Mouse (Mus musculus): Measurements from ENCODE around the gene Dhtkd1. TPM values are rescaled to one million over a fixed set of nuclear protein-coding genes. Genes with fewer than 3 reads are reported as not detected.

Gene Dhtkd1
- total and polyA plus RNA-seq, 3 experiments: 3.6 to 6.8 (median 4.5) TPM

DNA sequence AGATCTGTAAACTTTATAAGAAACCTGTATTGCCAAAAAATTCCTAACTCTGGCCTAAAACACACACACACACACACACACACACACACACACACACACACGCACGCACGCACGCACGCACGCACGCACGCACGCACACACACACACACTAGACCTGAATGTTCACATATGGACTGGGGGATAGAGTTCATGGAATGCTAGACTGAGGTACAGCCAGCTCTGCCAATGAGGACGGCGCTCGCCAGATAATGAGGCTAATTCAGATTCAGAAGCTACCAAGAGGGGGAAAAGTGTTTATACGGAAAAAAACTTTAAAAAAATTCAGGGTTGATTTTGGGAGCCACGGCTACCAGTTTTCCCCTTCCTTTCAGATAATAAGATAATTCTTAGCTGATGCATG, 2.7 kb downstream of the Dhtkd1 start:
- no peak for DNase-seq
- Histone ChIP-seq H3K9ac (ENCODE audit: low read depth, low read length) (no peak overlapping the region), H3K27ac (no peak overlapping the region), H3K36me3 (ENCODE audit: control insufficient read depth, insufficient read depth, low read length) (no peaks in the 10 kb centered on the region), H3K27me3 (ENCODE audit: control insufficient read depth, insufficient read depth, low read length) (no peaks in the 10 kb centered on the region), H3K4me3 (no peak overlapping the region), H3K4me1 (ENCODE audit: control insufficient read depth, insufficient read depth, low read length) (no peaks in the 10 kb centered on the region), H3K79me2 (replicated peaks; ENCODE audit: control insufficient read depth, insufficient read depth, low read length) (no peaks in the 10 kb centered on the region)
- intact Hi-C loops (cut with DNase I): no loop called here
- no peak for TF ChIP-seq POLR2A (IDR thresholded peaks at IDR 0.05; ENCODE audit: insufficient read depth, low read depth, low read length)
- no peak for TF ChIP-seq EP300 (IDR thresholded peaks at IDR 0.05; ENCODE audit: insufficient read depth, low read depth, low read length)
- no peak for TF ChIP-seq CTCF (IDR thresholded peaks at IDR 0.05)
- 89% methylated on average over 14 of the region's 14 CpGs for WGBS

DNA sequence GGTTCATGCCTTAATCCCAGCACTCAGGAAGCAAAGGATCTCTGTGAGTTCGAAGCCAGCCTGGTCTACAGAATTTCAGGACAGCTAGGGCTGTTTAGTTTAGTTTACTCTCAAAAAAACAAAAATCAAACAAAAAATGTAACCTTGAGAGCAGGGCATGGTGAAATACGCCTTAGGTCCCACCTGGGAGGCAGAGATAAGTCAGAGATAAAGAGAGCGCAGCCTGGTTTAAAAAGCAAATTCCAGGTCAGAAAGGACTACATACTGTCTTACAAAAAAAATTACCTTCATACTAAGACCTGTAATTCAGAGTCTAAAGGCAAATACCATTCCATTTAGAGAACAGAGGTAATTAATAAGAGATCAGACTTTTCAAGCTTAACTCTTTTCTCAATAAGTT, 3.3 kb downstream of the Dhtkd1 start:
- H3K27me3 ChIP-seq (ENCODE audit: control insufficient read depth, insufficient read depth, low read length): no peaks in the 10 kb centered on the region
- intact Hi-C loops (cut with DNase I): no loop called here
- TF ChIP-seq EP300 (IDR thresholded peaks at IDR 0.05; ENCODE audit: insufficient read depth, low read depth, low read length): no peak
- H3K4me3 ChIP-seq: no peak overlapping the region
- H3K27ac ChIP-seq: no peak overlapping the region
- H3K79me2 ChIP-seq (replicated peaks; ENCODE audit: control insufficient read depth, insufficient read depth, low read length): no peaks in the 10 kb centered on the region
- no peaks in the 10 kb centered on the region for H3K4me1 ChIP-seq (ENCODE audit: control insufficient read depth, insufficient read depth, low read length)
- no peaks in the 10 kb centered on the region for H3K36me3 ChIP-seq (ENCODE audit: control insufficient read depth, insufficient read depth, low read length)
- WGBS: 84% methylated on average over 3 of the region's 3 CpGs
- DNase-seq: no peak
- no peak overlapping the region for H3K9ac ChIP-seq (ENCODE audit: low read depth, low read length)

DNA sequence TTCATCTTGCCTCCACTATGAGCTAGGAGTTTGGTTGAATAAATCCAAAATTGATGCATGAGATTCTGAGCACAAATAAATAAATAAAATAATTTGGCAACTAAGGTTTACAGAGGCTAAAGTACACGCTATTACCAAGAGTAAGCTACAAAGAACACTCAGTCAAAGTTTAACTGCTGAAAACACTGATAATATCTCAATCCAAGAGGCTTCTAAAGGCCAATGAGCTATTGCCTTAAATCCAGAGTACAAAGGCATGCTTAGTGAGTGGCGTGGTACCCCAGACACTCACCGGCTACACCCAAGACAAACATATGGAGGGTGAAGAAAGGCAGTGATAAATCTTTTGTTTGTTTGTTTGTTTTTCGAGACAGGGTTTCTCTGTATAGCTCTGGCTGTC, 6.0 kb downstream of the Dhtkd1 start:
- WGBS: 91% methylated on average over 4 of the region's 4 CpGs
- intact Hi-C loops (cut with DNase I): no loop called here
- no peak for DNase-seq
- no peak overlapping the region for H3K27ac ChIP-seq
- no peaks in the 10 kb centered on the region for H3K27me3 ChIP-seq (ENCODE audit: control insufficient read depth, insufficient read depth, low read length)
- H3K4me3 ChIP-seq: no peak overlapping the region
- no peaks in the 10 kb centered on the region for H3K36me3 ChIP-seq (ENCODE audit: control insufficient read depth, insufficient read depth, low read length)
- H3K9ac ChIP-seq (ENCODE audit: low read depth, low read length): no peak overlapping the region
- H3K79me2 ChIP-seq (replicated peaks; ENCODE audit: control insufficient read depth, insufficient read depth, low read length): no peaks in the 10 kb centered on the region
- H3K4me1 ChIP-seq (ENCODE audit: control insufficient read depth, insufficient read depth, low read length): no peaks in the 10 kb centered on the region
- TF ChIP-seq EP300 (IDR thresholded peaks at IDR 0.05; ENCODE audit: insufficient read depth, low read depth, low read length) (no peak), CTCF (IDR thresholded peaks at IDR 0.05) (no peak), POLR2A (IDR thresholded peaks at IDR 0.05; ENCODE audit: insufficient read depth, low read depth, low read length) (no peak)

DNA sequence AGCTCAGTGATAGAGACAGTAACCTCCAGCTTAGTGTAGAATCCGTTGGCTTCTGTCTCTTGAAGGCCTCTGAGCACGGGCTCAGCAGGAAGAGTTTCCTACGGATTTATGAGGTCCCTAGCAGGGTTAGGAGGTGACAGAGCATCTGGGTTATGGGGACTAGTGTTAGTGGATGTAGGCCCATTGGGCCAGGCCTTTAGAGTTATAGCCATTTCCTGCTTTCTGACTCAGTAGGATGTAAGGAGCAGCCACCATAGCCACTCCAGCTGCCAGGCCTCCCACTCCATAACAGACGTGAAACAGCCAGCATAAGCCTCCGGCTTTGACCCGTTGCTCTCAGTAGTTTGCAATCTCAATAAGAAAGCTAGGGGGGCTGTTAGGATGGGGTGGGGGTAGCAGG, 6.5 kb downstream of the Dhtkd1 start:
- Histone ChIP-seq H3K27ac (no peak overlapping the region), H3K79me2 (replicated peaks; ENCODE audit: control insufficient read depth, insufficient read depth, low read length) (no peaks in the 10 kb centered on the region), H3K27me3 (ENCODE audit: control insufficient read depth, insufficient read depth, low read length) (no peaks in the 10 kb centered on the region), H3K9ac (ENCODE audit: low read depth, low read length) (no peak overlapping the region), H3K4me1 (ENCODE audit: control insufficient read depth, insufficient read depth, low read length) (no peaks in the 10 kb centered on the region), H3K36me3 (ENCODE audit: control insufficient read depth, insufficient read depth, low read length) (no peaks in the 10 kb centered on the region), H3K4me3 (no peak overlapping the region)
- WGBS: 74% methylated on average over 6 of the region's 6 CpGs
- intact Hi-C loops (cut with DNase I): no loop called here
- no peak for TF ChIP-seq EP300 (IDR thresholded peaks at IDR 0.05; ENCODE audit: insufficient read depth, low read depth, low read length)
- TF ChIP-seq POLR2A (IDR thresholded peaks at IDR 0.05; ENCODE audit: insufficient read depth, low read depth, low read length): no peak
- no peak for TF ChIP-seq CTCF (IDR thresholded peaks at IDR 0.05)
- DNase-seq: no peak

DNA sequence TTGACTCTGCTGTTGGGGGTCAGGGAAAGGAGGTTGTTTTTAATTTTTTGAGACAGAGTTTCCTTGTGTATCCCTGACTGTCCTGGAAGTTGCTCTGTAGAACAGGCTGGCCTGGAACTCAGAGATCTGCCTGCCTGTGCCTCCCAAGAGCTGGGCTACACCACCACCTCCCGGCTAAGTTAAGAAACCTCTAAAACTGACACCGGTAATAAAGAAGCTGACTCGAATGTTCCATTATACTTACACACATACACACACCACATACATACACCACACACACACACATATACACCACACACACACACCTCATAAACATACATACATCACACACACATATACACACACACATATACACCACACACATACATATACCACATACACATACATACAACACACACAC, 7.7 kb downstream of the Dhtkd1 start:
- H3K27me3 ChIP-seq (ENCODE audit: control insufficient read depth, insufficient read depth, low read length): no peaks in the 10 kb centered on the region
- H3K9ac ChIP-seq (ENCODE audit: low read depth, low read length): no peak overlapping the region
- H3K4me3 ChIP-seq: no peak overlapping the region
- H3K27ac ChIP-seq: no peak overlapping the region
- no peaks in the 10 kb centered on the region for H3K79me2 ChIP-seq (replicated peaks; ENCODE audit: control insufficient read depth, insufficient read depth, low read length)
- intact Hi-C loops (cut with DNase I): no loop called here
- H3K36me3 ChIP-seq (ENCODE audit: control insufficient read depth, insufficient read depth, low read length): no peaks in the 10 kb centered on the region
- no peak for DNase-seq
- TF ChIP-seq POLR2A (IDR thresholded peaks at IDR 0.05; ENCODE audit: insufficient read depth, low read depth, low read length) (no peak), CTCF (IDR thresholded peaks at IDR 0.05) (no peak), EP300 (IDR thresholded peaks at IDR 0.05; ENCODE audit: insufficient read depth, low read depth, low read length) (no peak)
- no peaks in the 10 kb centered on the region for H3K4me1 ChIP-seq (ENCODE audit: control insufficient read depth, insufficient read depth, low read length)
- WGBS: 86% methylated on average over 3 of the region's 3 CpGs

DNA sequence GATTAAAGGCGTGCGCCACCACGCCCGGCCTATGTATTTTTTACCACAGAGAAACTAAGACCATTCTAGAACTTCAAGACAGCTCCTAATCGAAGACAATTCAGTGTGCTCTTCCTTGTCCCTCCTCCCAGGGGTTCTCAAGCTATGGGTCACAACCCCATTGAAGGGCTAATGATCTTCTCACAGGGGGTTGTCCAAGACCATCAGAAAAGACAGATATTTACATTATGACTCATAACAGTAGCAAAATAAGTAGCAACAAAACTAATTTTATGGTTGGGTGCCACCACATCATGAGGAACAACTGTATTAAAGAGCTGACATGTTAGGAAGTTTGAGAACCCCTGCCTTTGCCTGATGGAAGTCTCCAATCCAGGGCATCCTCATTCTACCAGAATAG, 10.7 kb downstream of the Dhtkd1 start:
- Histone ChIP-seq H3K9ac (ENCODE audit: low read depth, low read length) (no peak overlapping the region), H3K36me3 (ENCODE audit: control insufficient read depth, insufficient read depth, low read length) (no peaks in the 10 kb centered on the region), H3K27me3 (ENCODE audit: control insufficient read depth, insufficient read depth, low read length) (no peaks in the 10 kb centered on the region), H3K79me2 (replicated peaks; ENCODE audit: control insufficient read depth, insufficient read depth, low read length) (no peaks in the 10 kb centered on the region), H3K4me3 (no peak overlapping the region), H3K27ac (no peak overlapping the region), H3K4me1 (ENCODE audit: control insufficient read depth, insufficient read depth, low read length) (no peaks in the 10 kb centered on the region)
- DNase-seq: no peak
- no peak for TF ChIP-seq EP300 (IDR thresholded peaks at IDR 0.05; ENCODE audit: insufficient read depth, low read depth, low read length)
- TF ChIP-seq POLR2A (IDR thresholded peaks at IDR 0.05; ENCODE audit: insufficient read depth, low read depth, low read length): no peak
- TF ChIP-seq CTCF (IDR thresholded peaks at IDR 0.05): no peak
- intact Hi-C loops (cut with DNase I): no loop called here
- WGBS: 91% methylated on average over 5 of the region's 5 CpGs

All from heart, adult 2 months (tissue).